Mouse (Mus musculus): ENCODE results near the gene Nkapl.

The Nkapl gene

DNA sequence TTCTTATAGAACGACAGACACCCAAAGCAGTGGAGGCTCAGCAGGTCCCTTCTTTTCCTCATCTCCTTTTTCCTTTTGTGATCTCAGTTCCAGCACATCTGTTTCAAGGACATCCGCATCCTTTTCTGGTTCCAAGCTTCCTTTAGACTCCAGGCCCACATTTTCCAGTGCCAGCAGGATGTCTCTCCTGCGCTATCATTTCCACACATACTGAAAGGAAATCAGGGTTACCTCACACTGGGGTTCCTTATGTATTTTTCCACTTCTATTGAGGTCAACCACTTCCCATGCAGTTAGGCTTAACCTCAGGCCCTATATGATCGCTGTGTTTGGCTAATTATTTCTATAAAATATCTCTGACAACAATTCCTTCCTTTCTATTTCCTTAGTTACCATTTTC, 32.8 kb downstream of the Nkapl start:
- ATAC-seq (ENCODE audit: low TSS enrichment), result no peak

DNA sequence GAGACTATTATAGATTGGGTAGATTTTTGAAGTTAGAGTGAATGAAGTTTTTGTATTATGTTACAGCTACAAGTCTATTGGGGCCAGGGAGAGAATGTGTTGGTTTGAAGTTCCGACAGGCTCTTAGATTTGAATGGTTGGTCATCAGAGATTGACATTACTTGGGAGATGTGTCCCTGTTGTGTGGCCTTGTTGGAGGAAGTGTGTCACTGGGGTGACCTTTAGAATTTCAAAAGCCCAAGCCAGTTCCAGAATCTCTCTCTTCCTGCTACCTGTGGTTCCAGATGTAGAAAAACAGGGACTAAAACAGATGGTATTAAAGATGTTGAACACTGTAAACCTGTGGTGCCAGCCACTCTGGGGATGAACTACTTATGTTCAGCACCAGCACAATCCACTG, 40.7 kb downstream of the Nkapl start:
- ATAC-seq (ENCODE audit: low TSS enrichment), result no peak

DNA sequence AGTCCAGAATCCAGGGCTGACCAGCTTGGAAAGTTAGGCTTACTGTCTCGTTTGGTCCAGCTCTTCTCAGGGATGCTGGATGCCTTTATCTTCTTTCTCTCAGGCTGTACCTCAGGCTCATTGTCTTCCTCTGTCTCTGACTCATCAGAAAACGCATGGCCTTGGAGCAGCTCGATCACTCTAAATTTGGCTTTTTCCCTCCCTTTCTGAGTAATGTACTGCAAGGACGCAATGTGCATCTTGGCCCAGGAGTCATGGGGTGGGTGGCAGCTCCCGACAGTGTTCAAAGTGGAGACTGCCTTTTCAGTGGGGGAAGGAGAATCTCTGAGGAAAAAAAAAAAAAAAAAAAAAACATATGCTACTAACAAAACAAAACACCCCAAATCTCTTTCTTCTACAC, 45.0 kb downstream of the Nkapl start:
- peak; percentile 52; the same call in 1 of the 2 replicates for ATAC-seq (ENCODE audit: low TSS enrichment)

DNA sequence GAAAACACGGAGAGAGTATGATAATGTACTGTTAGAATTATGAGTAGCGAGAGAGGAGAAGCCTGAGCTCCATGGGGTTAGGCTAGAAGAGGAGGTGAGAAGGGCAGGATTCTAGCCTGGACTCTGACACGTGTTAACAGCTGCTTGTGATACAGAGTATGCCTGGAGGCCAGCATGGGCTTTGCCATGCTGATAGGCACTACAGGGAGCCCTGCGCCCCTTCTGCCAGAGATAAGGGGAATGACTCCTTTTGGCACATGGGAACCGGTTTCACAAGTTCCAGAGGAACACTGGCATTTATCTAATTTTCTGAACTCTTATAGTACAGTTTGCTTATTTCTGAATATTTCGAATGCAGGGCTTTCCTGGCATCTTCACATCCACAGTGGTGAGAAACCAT, 49.4 kb downstream of the Nkapl start:
- no peak for ATAC-seq (ENCODE audit: low TSS enrichment)

DNA sequence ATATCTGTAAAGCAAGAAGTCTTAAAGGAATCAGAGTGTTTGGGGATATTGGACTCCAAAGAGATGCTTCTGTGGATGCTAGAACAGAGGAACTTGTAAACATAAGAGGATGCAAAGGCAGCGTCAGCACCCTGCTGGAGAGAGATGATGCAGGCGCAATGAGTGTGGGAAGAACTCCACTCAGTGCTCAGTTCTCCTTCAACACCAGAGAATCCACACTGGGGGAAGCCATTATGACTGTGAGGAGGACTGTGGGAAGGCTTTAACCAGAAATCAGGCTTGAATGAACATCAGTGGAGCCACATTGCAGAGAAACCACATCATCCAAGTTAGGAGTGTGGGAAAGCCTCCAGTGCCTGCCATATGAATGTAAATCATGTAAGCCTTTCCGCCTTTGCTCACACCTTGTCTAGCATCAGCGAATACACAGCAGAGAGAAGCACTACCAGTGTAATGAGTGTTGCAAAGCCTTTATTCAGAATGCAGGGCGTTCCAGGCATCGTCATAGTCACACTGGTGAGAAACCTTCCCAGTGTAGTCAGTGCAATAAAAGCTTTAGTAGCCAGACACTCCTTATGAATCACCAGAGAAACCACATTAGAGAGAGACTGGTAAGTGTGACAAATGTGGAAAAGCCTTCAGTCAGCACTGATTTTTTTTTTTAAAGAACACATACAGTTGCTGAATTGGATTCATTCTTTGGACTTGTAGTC, 50.9 kb downstream of the Nkapl start:
- ATAC-seq (ENCODE audit: low TSS enrichment), result peak; percentile 92
